Mouse (Mus musculus) forebrain, embryonic 10.5 days (tissue): Measurements from ENCODE around the gene Mterf1b. TPM values are rescaled to one million over a fixed set of nuclear protein-coding genes. Genes with fewer than 3 reads are reported as not detected.

Experiments used
- polyA plus RNA-seq: library from polyadenylated mRNA; unstranded; fragments of >200 nt; fragmentation: Nextera tagmentation; extraction: Ambion mirVana; gene quantifications from 2 replicates; pipeline ENCODE4 v1.2.1, GENCODE M21; 2016

Gene Mterf1b
- polyA plus RNA-seq, 1 experiment from 2014 or later, result 3.1 TPM

Other genes starting within 250 kb of the Mterf1b start
- gene Cyp51, start 87.6 kb upstream of the Mterf1b start, polyA plus RNA-seq, result 126 and 128 TPM in 2 replicates